Mouse (Mus musculus): ENCODE results near the gene Myo1b. TPM values are rescaled to one million over a fixed set of nuclear protein-coding genes. Genes with fewer than 3 reads are reported as not detected.

Gene Myo1b
- total RNA-seq, 2 experiments from 2014 or later: not detected

GRCm38 (mm10) chr1:51856245-51856915 is 59.5 kb downstream of the Myo1b start:
- ATAC-seq (replicated peaks; ENCODE audit: low FRiP score, poor library complexity, severe bottlenecking): no peak

DNA sequence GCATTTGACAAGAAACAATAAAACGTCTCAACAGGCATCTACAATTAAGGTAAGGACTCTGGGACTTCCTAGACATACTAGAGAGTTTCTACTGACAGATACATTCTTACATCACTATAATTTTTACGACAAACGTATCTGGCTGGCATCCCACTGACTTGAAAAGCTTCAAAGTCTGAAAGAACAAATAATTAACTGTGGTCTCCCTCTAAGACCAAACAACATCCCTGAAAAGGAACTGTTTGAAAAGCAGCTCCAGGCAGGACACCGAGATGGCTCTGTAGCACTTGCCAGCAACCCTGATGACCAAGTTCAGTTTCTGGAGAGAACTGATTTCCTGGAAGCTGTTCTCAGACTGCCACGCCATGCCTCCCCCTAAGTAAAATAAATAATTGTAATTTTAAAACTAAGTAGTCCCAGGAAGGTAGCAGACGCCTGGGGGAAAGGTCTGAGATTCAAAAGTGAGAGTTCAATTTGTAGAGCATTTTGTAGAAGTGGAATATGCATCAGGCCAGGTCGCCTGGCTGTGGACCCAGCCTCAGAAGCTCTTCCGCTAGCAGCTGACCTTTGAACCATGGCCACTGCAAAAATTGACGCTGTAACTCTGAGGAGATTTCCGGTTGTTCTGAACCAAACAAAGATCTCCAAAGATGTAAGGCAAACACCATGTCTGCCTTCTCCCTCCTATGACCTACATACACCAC is 60.2 kb downstream of the Myo1b start:
- no peak for ATAC-seq (replicated peaks; ENCODE audit: low FRiP score, poor library complexity, severe bottlenecking)

DNA sequence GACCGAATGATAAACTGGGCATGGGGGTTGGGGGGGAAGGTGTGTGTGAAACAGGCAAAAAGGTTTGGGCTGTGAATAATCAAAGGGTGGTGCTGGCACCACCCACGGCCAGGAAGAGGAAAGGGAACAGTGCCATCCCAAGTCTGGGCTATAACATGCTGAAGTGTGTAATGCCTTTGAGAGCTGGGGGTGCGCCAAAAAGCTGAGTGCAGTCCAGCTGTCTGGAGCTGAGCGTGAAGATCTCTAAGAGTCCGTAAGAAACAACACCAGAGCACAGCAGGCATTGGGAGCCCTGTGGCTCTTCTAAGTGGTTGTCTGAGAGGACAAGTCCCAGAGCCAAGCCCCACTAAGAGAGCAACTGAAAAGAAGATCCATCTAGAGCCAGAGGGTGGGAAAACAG is 63.6 kb downstream of the Myo1b start:
- no peak for ATAC-seq (replicated peaks; ENCODE audit: low FRiP score, poor library complexity, severe bottlenecking)

DNA sequence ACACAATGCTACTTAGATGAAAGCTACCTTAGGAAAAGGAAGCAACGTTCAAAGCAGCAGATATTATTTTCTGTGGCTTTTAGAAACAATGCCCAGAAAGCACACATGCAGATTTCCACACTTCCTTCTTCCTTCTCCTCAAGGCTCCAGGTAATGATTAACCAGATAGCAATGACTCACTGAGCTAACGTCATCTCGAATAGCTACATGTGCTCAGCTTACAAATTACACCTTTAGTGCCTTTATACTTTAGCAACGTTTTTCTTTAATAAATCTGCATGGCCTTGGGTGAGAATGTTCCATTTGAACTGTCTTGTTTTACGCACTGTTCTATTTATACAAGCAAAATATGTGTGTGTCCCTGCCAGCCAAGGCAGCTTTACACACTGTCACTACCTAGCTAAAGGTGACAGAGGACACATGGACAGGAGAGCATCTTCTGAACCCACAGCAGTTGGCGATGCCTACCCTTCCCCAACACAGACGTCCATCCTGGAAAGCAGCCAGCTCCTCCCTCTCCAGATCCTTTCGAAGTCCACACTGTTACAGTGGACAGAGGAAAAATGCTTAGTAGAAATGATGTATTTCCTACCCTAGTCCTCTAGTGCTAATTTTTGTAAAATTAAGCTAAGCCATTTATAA is 66.2 kb downstream of the Myo1b start:
- no peak for ATAC-seq (replicated peaks; ENCODE audit: low FRiP score, poor library complexity, severe bottlenecking)

GRCm38 (mm10) chr1:51845264-51846036 is 70.4 kb downstream of the Myo1b start:
- ATAC-seq (replicated peaks; ENCODE audit: low FRiP score, poor library complexity, severe bottlenecking): no peak

GRCm38 (mm10) chr1:51837845-51838623 is 77.8 kb downstream of the Myo1b start:
- no peak for ATAC-seq (replicated peaks; ENCODE audit: low FRiP score, poor library complexity, severe bottlenecking)

DNA sequence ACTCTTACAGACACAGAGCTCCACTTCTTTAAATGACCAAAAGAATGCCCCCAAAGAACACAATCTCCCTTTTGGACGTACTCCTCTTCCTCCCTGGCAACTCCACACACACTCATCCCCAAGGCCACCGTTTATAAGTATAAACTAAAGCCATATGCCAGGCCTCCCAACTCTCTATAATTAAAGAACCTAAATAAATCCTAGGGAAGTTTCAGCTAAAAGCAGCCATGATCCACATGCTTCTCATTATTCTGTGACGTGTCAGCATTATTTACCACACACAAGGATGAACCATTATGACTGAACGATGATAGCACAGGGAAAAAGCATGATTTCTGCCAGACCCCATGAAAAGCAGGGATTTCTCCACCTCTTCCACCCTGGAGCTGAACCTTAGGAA is 78.6 kb downstream of the Myo1b start:
- ATAC-seq (replicated peaks; ENCODE audit: low FRiP score, poor library complexity, severe bottlenecking): no peak

DNA sequence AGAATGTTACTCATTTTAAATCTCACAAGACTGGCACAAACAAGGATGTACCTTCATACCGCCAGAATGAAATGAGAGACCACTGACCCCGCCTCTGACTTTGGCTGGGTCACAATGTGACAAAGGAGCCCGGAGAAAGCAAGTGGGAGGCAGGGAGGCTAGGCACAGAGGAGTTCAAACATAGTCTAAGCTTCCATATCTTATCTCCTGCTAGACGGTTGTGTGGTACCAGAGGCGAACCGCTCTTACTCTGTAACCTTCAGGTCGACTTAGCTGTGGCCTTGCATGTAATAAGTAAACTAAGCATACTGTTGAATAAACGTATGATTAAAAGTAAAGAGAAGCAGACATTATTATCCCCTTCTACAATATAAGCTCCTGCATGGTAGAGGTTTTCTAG is 80.1 kb downstream of the Myo1b start:
- no peak for ATAC-seq (replicated peaks; ENCODE audit: low FRiP score, poor library complexity, severe bottlenecking)

DNA sequence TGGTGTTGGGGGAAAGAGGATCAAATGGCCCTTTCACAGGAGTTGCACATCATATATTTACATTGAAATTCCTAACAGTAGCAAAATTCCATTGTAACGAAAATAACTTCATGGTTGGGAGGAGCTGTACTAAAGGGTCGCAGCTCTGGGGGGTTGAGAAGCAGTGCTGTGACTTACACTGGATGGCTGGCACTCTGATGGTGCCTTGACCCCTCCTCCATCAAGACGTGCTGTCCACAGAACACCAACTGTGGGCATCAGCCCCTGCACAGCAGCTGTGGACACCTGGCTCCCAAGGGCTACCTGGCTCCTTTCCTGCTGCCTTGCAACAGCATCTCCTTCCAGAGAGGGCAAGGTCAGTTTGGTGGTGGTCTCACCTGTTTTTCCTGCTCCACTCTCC is 81.8 kb downstream of the Myo1b start:
- ATAC-seq (replicated peaks; ENCODE audit: low FRiP score, poor library complexity, severe bottlenecking): no peak

DNA sequence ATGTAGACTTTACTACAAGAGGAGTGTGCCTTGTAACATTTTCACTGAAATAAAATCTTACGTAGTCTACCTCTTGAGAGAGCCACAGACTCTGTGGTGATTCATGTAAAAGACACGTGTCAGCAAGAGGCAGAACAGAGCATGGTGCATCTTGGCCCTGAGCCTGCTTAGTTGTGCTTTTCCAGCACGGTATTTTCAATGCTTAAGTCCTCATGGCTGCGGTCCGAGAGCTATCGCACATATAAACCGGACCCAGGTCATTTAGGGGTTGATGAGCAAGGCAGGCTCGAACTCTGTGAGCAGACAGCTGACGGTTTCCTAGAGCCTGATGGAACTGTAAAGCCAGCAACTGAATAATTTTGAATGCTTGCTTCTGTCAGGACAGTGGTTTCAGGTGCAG is 86.5 kb downstream of the Myo1b start:
- no peak for ATAC-seq (replicated peaks; ENCODE audit: low FRiP score, poor library complexity, severe bottlenecking)

- ATAC-seq (replicated peaks; ENCODE audit: low FRiP score, poor library complexity, severe bottlenecking): no peak
These were observed 93.3 kb downstream of the Myo1b start for GRCm38 (mm10) chr1:51822531-51822930.

DNA sequence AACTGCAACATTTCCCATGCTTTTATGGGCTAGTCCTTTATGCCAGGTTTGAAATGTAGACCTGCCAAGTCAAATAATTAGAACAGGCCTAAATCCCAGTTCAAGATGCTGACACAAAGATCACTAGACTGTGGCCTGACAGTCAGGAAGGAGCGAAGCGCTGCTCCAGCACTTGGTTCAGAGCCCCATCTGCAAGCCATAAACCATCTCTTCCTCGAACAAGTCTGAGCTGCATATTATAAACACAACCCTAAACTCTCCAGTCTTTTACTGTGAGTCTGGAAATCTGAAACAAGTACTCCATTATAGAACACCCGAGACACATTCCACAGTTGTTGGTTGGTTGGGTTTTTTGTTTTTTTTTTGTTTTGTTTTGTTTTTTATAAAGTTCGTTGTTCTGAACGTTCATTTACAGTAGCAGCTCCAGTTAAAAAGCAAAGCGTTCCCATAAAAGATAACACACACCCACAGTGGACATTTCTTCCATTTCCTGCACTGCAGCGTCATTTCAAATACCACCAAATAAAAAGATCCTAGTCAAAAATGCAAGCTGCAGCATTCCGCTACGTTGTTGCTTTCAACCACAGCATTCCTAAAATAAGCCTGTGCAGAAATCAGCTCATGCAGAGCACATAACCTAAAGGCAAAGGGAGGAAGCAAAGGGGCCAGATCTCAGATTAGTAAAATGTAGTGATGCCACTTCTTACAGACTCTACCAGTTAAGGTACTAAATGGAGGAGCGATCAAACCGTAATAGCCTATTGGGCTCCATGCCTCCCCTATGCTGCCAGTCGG is 94.0 kb downstream of the Myo1b start:
- ATAC-seq (replicated peaks; ENCODE audit: low FRiP score, poor library complexity, severe bottlenecking): no peak

GRCm38 (mm10) chr1:51820520-51820919 is 95.4 kb downstream of the Myo1b start:
- ATAC-seq (replicated peaks; ENCODE audit: low FRiP score, poor library complexity, severe bottlenecking): no peak

- ATAC-seq (replicated peaks; ENCODE audit: low FRiP score, poor library complexity, severe bottlenecking): no peak
These were observed 95.8 kb downstream of the Myo1b start for GRCm38 (mm10) chr1:51820013-51820441.

GRCm38 (mm10) chr1:51815636-51816035 is 100.2 kb downstream of the Myo1b start:
- no peak for ATAC-seq (replicated peaks; ENCODE audit: low FRiP score, poor library complexity, severe bottlenecking)

DNA sequence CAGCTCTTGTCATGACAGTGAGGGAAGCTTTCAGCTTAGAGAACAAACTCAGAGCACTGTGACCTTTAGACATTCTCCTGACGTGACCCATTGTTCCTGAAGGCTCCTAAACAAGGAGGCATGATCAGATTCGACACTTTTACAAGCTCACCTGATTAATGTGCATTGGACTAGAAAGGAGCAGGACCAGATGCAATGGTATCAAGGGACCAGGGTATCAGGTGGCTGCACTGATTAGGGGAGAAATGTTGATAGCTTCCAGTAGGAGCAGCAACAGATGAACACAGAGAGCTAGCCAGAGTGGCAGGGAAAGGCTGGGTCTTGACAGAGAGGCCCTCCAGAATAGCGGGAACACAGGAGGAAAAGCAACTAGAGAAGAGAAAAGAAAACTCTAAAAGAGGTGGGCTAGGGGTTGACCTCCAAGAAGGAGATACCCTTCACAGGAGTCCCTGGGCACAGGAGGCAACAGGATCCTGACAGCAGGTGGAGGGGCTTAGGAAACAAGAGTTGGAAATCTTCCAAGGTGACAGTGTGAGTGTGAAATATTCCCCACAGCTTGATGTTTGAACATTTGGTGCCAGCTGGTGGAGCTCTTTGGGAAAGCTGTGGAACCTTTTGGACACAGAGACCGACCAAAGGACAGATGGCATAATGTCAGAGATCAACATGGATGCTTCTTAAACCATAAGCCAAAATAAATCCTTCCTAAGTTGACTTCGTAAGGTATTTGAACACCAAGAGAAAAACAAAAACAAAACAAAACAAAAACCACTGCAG is 100.8 kb downstream of the Myo1b start:
- ATAC-seq (replicated peaks; ENCODE audit: low FRiP score, poor library complexity, severe bottlenecking): no peak

GRCm38 (mm10) chr1:51808847-51809246 is 107.0 kb downstream of the Myo1b start:
- no peak for ATAC-seq (replicated peaks; ENCODE audit: low FRiP score, poor library complexity, severe bottlenecking)

GRCm38 (mm10) chr1:51808228-51808627 is 107.6 kb downstream of the Myo1b start:
- no peak for ATAC-seq (replicated peaks; ENCODE audit: low FRiP score, poor library complexity, severe bottlenecking)
